Mouse (Mus musculus) thymus, postnatal 0 days (tissue): Measurements from ENCODE around the gene Hist1h3c. TPM values are rescaled to one million over a fixed set of nuclear protein-coding genes. Genes with fewer than 3 reads are reported as not detected.
"Not testable (repeated sequence)": the region's sequence is repeated elsewhere in the genome, so short reads cannot be mapped to it uniquely, and the experiment has no call there.

ENCODE experiments used
- DNase-seq: peaks from one replicate; pipeline ENCODE4 v3.0.0-alpha.2; 2015; ENCODE audit warnings: low spot score
- microRNA-seq: library from miRNA; unstranded; fragments of <30 nt; microRNA quantifications from one replicate; pipeline ENCODE4, GENCODE M21; 2016; ENCODE audit warnings: borderline number of aligned reads
- polyA plus RNA-seq: library from polyadenylated mRNA; unstranded; fragments of >200 nt; fragmentation: Nextera tagmentation; extraction: Ambion mirVana; gene quantifications from 2 replicates; pipeline ENCODE4 v1.2.1, GENCODE M21; 2015

Gene Hist1h3c
- polyA plus RNA-seq, 1 experiment from 2014 or later, result 33.1 TPM

DNA sequence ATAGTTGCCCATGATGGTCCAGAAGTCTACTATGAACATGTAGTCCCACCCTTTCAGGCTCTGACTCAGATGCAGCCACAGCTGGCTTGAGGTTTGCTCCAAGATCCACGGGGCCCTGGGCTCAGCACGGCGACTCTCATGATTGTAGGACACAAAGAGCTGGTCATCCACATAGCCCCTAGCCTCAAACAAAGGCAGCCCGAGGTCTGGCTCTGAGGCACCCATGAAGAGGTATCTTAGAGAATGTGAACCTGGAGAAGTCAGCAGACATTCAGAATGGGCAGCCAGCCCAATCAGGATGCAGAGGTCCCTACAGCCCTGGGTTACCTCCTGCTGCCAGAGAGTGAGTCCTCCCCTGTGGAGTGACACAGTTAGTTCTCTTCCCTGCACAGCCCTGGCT lies 37.4 kb downstream of the Hist1h3c start:
- DNase-seq, result no peak

DNA sequence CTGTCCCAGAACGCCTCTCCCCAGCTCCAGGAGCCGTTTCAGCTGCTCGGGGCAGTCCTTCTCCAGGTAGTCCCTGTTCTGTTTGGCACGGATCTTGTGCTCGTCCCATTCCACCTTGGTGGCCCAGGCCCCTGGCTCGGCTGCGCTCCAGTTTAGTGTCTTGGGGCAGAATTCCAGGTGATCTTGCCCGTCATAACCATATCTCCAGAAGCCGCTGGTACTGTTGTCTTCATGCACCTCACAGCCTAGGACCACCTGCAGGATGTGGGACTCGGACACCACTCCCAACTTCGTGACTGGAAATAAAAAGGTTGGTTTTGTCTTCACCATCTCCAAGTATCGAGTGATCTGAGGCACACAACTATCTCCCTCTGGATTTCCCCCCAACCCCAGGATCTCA lies 38.6 kb downstream of the Hist1h3c start:
- DNase-seq, result no peak

DNA sequence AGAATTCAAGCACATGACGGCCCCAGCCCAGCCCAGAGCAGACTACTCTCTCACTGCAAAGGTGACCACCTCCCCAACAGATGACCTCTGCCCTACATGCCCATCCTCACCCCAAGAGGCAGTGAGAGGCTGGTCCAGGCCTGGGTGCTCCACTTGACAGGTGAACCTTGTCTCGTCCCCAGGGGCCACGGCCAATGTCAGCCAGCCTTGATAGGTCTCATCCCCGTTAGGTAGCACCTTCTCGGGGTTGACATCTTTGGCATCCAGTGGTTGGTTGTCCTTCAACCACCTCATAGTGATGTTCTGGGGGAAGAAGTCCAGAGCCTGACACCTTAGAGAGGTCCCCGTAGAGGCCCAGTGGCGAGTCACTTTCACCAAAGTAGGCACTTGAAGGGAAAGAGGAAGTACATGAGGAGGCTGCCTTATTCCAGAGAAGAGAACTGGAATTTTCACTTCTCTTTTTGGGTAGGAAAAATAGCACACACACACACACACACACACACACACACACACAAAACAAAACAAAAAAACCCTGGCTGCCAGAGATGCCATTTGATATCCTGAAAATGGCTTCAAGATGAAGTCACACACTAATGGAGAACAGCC lies 39.5 kb downstream of the Hist1h3c start:
- no peak for DNase-seq

DNA sequence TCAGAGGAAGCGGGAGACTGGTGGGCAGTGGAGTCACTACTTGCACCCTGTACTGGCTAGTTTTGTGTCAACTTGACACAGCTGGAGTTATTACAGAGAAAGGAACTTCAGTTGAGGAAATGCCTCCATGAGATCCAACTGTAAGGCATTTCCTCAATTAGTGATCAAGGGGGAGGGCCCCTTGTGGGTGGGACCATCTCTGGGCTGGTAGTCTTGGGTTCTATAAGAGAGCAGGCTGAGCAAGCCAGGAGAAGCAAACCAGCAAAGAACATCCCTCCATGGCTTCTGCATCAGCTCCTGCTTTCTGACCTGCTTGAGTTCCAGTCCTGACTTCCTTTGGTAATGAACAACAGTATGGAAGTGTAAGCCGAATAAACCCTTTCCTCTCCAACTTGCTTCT lies 42.6 kb downstream of the Hist1h3c start:
- DNase-seq, result not testable (repeated sequence)

DNA sequence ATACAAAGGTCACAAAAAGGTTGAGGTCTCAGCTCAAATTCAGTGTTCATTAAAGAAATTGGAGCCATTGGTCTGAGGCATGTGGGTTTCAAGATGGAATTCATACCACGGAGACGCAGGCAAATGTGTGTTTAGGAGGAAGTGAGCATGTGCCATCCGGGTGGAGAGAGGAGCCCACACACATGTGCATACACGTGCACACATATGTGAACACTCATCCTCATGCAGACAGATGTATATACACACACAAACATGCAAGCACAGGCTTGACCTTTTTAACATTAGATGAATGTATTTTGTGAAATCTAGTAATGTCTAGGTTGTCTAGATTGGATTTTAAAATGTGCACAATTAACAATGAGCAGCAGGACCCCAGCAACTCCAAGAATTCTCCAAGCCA lies 43.2 kb downstream of the Hist1h3c start:
- DNase-seq, result no peak

DNA sequence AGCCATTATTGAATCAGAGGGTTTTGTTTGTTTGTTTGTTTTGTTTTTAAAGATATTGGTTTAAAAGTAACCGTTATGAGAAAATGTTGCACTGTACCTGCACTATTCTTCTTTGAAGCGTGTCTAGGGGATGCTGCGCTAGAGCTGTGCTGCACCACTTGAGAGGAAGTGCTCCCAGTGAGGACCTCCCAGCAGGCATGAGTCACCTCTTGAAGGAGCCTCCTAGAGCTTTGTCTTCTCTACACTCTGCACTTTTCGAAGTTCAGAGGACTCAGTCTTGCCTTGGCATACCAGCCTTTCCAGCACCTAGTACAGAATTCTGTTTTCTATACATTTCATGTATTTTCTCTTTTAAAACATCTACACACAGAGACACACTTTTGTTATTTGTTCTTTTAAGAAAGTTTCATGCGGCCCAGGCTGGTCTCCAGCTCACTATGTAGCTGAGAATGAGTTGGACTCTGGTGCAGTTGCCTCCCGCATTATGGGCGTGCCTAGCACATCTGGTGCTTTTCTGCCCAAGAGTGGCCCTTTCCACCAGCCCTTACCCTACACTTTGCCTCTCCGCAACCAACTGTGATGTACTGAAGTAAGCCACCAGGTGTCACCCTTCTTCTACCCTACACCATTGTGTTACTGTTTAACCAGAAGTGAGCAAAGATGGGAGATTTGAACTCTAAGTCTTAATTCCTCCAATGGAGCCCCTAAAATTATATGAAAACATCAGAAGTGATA lies 44.4 kb downstream of the Hist1h3c start:
- peak; percentile 85 for DNase-seq

DNA sequence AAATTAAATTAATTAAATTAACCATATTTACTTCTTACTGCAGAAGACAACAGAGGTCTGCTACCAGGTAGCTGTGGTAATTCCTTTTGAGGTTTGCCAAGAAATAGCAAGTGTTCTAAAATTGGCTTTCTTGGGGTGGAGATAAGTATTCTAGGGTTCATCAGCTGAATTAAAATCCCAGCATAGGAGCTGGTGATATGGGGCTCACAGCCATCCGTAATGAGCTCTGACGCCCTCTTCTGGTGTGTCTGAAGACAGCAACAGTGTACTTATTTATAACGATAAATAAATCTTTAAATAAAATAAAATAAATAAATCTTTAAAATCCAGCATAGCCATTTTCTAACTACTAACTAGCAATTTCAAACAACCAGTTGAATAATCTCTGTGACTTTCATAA lies 45.6 kb downstream of the Hist1h3c start:
- no peak for DNase-seq

DNA sequence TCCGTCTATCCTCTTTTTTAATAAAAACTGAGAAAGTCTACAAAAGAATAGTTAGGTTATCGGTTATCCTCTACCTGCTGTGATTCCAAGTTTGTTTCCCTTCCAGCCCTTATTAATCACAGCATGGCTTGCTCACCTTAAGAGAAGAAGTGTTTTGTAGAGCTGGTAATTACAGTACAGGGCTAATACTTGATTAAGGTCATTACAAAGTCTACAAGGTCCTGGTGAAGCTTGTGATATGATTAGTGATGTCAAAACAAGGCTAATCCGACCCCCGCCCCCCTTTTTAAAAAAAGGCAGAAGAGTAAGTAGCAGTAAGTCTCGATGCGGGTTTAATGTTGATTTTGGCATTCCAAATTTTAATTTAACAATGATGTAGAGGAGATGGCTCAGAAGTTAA lies 46.4 kb downstream of the Hist1h3c start:
- DNase-seq, result no peak

DNA sequence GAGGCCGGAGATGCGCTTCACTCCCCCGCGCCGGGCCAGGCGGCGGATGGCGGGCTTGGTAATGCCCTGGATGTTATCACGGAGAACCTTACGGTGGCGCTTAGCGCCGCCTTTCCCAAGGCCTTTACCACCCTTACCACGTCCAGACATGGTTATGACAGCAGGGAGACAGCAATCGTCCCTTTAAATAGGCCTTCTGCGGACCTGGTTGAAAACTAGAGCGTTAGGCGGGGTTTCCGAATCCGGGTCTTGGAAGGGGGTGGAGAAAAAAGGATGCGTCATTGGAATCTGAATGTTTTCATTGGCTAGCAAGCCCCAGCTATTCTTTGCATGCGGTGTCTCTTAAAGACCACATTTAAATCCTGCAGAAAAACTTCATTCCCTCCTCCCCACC lies 47.1 kb downstream of the Hist1h3c start, which contains the start of gene Hist1h4c:
TSS of gene Hist1h4c (minus strand) at position 155 of the 394 bp plus-strand sequence.
- DNase-seq, result peak; percentile 99

DNA sequence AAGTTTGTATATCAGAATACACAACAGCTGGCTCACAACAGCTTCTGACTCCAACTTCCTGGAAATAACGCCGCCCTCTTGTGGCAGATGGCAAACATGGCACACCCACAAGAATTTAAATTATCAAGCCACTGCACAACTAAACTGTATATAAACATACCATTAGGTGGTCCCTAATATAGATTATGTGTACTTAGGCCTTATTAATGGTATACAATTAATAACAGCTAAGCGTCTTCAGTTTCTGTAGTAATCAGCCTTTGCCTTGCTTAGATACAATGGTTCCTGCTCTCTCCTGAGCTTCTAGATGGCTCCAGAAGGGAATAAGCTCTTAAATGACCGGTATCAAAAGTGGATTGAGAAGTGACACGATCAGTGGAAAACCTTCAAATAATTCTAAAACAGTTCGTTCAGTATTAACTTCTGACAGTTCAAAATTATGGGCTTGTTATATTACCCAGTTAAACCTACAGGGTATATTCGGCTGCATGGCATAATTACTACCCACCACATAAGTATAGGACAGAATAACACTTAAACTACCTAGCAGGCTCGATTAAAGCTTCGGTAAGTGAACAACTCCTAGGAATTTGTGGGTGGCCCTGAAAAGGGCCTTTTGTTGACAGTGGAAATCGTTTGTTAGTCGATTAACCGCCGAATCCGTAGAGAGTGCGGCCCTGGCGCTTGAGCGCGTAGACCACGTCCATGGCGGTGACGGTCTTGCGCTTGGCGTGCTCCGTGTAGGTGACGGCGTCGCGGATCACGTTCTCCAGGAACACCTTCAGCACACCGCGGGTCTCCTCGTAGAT lies 47.7 kb downstream of the Hist1h3c start:
- peak; percentile 87 for DNase-seq

DNA sequence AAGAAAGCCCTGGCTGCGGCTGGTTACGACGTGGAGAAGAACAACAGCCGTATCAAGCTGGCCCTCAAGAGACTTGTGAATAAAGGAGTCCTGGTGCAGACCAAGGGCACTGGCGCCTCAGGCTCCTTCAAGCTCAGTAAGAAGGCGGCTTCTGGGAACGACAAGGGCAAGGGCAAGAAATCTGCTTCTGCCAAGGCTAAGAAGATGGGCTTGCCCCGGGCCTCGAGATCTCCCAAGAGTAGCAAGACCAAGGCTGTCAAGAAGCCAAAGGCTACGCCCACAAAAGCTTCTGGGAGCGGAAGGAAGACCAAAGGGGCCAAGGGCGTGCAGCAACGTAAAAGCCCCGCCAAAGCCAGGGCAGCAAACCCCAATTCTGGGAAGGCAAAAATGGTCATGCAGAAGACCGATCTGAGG lies 49.3 kb downstream of the Hist1h3c start:
- peak; percentile 57 for DNase-seq

DNA sequence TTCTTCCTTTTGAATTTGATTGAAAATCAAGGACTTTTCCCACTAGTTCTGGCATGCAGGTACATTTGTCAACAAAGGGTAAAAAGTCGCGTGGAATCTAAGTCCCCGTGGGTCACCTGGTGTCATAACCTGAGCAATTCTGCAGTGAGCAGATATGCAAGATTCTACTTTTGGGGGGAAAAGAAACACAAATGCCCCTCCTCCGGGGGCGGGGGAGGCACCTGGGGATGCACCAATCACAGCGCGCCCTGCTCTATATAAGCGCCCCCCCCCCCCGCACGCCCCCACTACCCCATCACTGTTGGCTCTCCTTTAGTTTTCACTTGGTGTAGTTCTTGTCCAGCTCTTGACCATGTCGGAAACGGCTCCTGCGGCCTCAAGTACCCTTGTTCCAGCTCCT lies 49.9 kb downstream of the Hist1h3c start, which contains the start of gene Hist1h1t:
TSS of gene Hist1h1t (plus strand) at position 301 of the 400 bp plus-strand sequence.
- DNase-seq, result no peak

Small RNA genes within 50 kb of the gene (microRNA-seq; reads per million reads assigned to microRNA genes)
- gene Gm44314, result not detected
- not detected for gene Gm44484

Other genes with a start within 250 kb of the Hist1h3c start
- 24.2 and 31.5 TPM in 2 replicates for gene Hist1h4h, start 214.6 kb downstream of the Hist1h3c start, polyA plus RNA-seq
- gene Hist1h2af, start 211.7 kb downstream of the Hist1h3c start, polyA plus RNA-seq, result 32.3 and 49.5 TPM in 2 replicates
- 27.6 and 43.7 TPM in 2 replicates for gene Hist1h3g, start 210.2 kb downstream of the Hist1h3c start, polyA plus RNA-seq
- 1.6 and 1.9 TPM in 2 replicates for gene Hist1h2bh, start 202.2 kb downstream of the Hist1h3c start, polyA plus RNA-seq
- 4.8 and 9.0 TPM in 2 replicates for gene Hist1h3f, start 201.6 kb downstream of the Hist1h3c start, polyA plus RNA-seq
- gene Hist1h4f, start 194.0 kb downstream of the Hist1h3c start, polyA plus RNA-seq, result 8.9 and 17.7 TPM in 2 replicates
- gene Hist1h1d, start 192.3 kb downstream of the Hist1h3c start, polyA plus RNA-seq, result 1.1 and 1.3 TPM in 2 replicates
- gene Hist1h3e, start 183.2 kb downstream of the Hist1h3c start, polyA plus RNA-seq, result 16.5 and 20.8 TPM in 2 replicates
- gene Hist1h2ae, start 174.4 kb downstream of the Hist1h3c start, polyA plus RNA-seq, result 198 and 214 TPM in 2 replicates
- gene Hist1h2bg, start 174.2 kb downstream of the Hist1h3c start, polyA plus RNA-seq, result 32.3 and 46.0 TPM in 2 replicates
- gene Hist1h2bf, start 171.4 kb downstream of the Hist1h3c start, polyA plus RNA-seq, result 22.7 and 39.0 TPM in 2 replicates
- gene Hist1h2ad, start 171.2 kb downstream of the Hist1h3c start, polyA plus RNA-seq, result 7.2 and 11.3 TPM in 2 replicates
- gene Hist1h3d, start 169.8 kb downstream of the Hist1h3c start, polyA plus RNA-seq, result 9.4 and 13.3 TPM in 2 replicates
- gene Hist1h4d, start 164.0 kb downstream of the Hist1h3c start, polyA plus RNA-seq, result 273 and 292 TPM in 2 replicates
- gene Hist1h2be, start 124.5 kb downstream of the Hist1h3c start, polyA plus RNA-seq, result 1.5 and 2.5 TPM in 2 replicates
- gene Hist1h1e, start 123.0 kb downstream of the Hist1h3c start, polyA plus RNA-seq, result 33.4 and 35.1 TPM in 2 replicates
- 1.6 and 2.0 TPM in 2 replicates for gene Hist1h2ac, start 61.7 kb downstream of the Hist1h3c start, polyA plus RNA-seq
- 61.5 and 62.8 TPM in 2 replicates for gene Hist1h2bc, start 61.4 kb downstream of the Hist1h3c start, polyA plus RNA-seq
- gene Hist1h1t, start 49.8 kb downstream of the Hist1h3c start, polyA plus RNA-seq, result not detected in 2 replicates
- 22.4 and 29.5 TPM in 2 replicates for gene Hist1h4c, start 47.1 kb downstream of the Hist1h3c start, polyA plus RNA-seq
- 9.4 and 9.7 TPM in 2 replicates for gene Hfe, start 34.7 kb downstream of the Hist1h3c start, polyA plus RNA-seq
- gene Hist1h1c, start 6.8 kb downstream of the Hist1h3c start, polyA plus RNA-seq, result 37.5 and 44.7 TPM in 2 replicates
- 10.8 and 12.6 TPM in 2 replicates for gene Hist1h2bb, start 1.1 kb upstream of the Hist1h3c start, polyA plus RNA-seq
- gene Hist1h2ab, start 5.5 kb upstream of the Hist1h3c start, polyA plus RNA-seq, result 144 and 155 TPM in 2 replicates
- 45.8 and 78.0 TPM in 2 replicates for gene Hist1h3b, start 6.7 kb upstream of the Hist1h3c start, polyA plus RNA-seq
- gene Hist1h4b, start 11.4 kb upstream of the Hist1h3c start, polyA plus RNA-seq, result 15.5 and 15.6 TPM in 2 replicates
- 1.4 and 3.5 TPM in 2 replicates for gene Hist1h4a, start 15.6 kb upstream of the Hist1h3c start, polyA plus RNA-seq
- 42.0 and 56.6 TPM in 2 replicates for gene Hist1h3a, start 16.8 kb upstream of the Hist1h3c start, polyA plus RNA-seq
- gene Hist1h1a, start 18.1 kb upstream of the Hist1h3c start, polyA plus RNA-seq, result 15.8 and 27.4 TPM in 2 replicates
- gene Trim38, start 24.3 kb upstream of the Hist1h3c start, polyA plus RNA-seq, result not detected in 2 replicates
- 0.04 TPM in 1 of 2 replicates, not detected in the other for gene Slc17a2, start 61.4 kb upstream of the Hist1h3c start, polyA plus RNA-seq
- gene Slc17a3, start 93.8 kb upstream of the Hist1h3c start, polyA plus RNA-seq, result not detected in 2 replicates
- 0.09 and 0.13 TPM in 2 replicates for gene Slc17a1, start 122.1 kb upstream of the Hist1h3c start, polyA plus RNA-seq
- gene Slc17a4, start 169.4 kb upstream of the Hist1h3c start, polyA plus RNA-seq, result 0.10 and 0.23 TPM in 2 replicates
- not detected in 2 replicates for gene Hist1h2ba, start 188.6 kb upstream of the Hist1h3c start, polyA plus RNA-seq
- gene Hist1h2aa, start 188.9 kb upstream of the Hist1h3c start, polyA plus RNA-seq, result not detected in 2 replicates
- 0.44 and 0.50 TPM in 2 replicates for gene Scgn, start 245.6 kb upstream of the Hist1h3c start, polyA plus RNA-seq